Mouse (Mus musculus) limb, embryonic 10.5 days (tissue): ENCODE measurements around the gene Arsb. TPM values are rescaled to one million over a fixed set of nuclear protein-coding genes. Genes with fewer than 3 reads are reported as not detected.
"Not testable (repeated sequence)": the region's sequence is repeated elsewhere in the genome, so short reads cannot be mapped to it uniquely, and the experiment has no call there.

Experiments
- DNase-seq: peaks from one replicate; pipeline ENCODE4 v3.0.0-alpha.2; 2017; ENCODE audit warnings: low spot score
- H3K27ac ChIP-seq: fragments of 300-500 bp; sonication (generic); 2 replicates; pipeline ENCODE4 v1.5.1; 2016; ENCODE audit warnings: mild to moderate bottlenecking
- H3K27me3 ChIP-seq: fragments of 300-500 bp; sonication (generic); 2 replicates; pipeline ENCODE4 v1.6.1; 2016; ENCODE audit warnings: low read depth, mild to moderate bottlenecking; ENCODE audit not compliant: poor library complexity, severe bottlenecking
- H3K36me3 ChIP-seq: fragments of 300-500 bp; sonication (generic); 2 replicates; pipeline ENCODE4 v1.6.1; 2016; ENCODE audit warnings: mild to moderate bottlenecking, moderate library complexity
- H3K4me1 ChIP-seq: fragments of 300-500 bp; sonication (generic); 2 replicates; pipeline ENCODE4 v1.6.1; 2016
- H3K4me3 ChIP-seq: fragments of 300-500 bp; sonication (generic); 2 replicates; pipeline ENCODE4 v1.5.1; 2016; ENCODE audit warnings: mild to moderate bottlenecking, moderate library complexity
- H3K9me3 ChIP-seq: fragments of 300-500 bp; sonication (generic); replicated peaks from 2 replicates; pipeline ENCODE4 v1.6.1; 2016; ENCODE audit warnings: mild to moderate bottlenecking
- WGBS: fragments of 180-500 bp; shearing (Covaris S2); methylation state at CpG from one replicate; pipeline ENCODE4 v1.1.7; 2016; 5-methylcytosine and 5-hydroxymethylcytosine counted together
- polyA plus RNA-seq: library from polyadenylated mRNA; unstranded; fragments of >200 nt; fragmentation: Nextera tagmentation; extraction: Ambion mirVana; gene quantifications from 2 replicates; pipeline ENCODE4 v1.2.1, GENCODE M21; 2016

Gene Arsb
- polyA plus RNA-seq, 1 experiment from 2014 or later = 7.2 TPM

DNA sequence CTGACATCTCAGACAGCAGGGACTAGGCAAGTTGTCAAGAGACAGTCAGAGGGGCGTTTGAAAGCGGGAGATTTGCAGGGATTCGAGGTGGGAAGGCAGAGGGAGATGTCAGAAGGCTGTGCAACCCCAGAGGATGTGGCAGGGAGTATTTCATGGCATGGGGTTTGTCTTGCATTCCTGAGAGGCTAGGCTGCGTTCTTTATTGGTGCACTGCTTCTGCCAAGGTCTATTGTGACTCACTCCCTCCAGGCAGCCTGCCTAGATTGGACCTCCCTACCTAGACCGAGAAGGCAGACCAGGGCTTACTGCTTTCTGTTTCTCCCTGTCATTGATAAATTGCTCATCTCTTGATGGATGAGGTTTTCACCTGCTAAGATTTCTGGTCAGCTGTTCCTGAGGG lies 204.2 kb downstream of the Arsb start:
- DNase-seq = no peak
- H3K9me3 ChIP-seq = no peaks in the 10 kb centered on the region
- no peak overlapping the region for H3K4me3 ChIP-seq
- 68% methylated on average over 5 of the region's 5 CpGs for WGBS
- no peaks in the 10 kb centered on the region for H3K27me3 ChIP-seq
- peaks cover 26% of the 10 kb centered on the region for H3K4me1 ChIP-seq
- H3K27ac ChIP-seq = no peak overlapping the region; the same call in 1 of the 2 replicates
- H3K36me3 ChIP-seq = no peaks in the 10 kb centered on the region

DNA sequence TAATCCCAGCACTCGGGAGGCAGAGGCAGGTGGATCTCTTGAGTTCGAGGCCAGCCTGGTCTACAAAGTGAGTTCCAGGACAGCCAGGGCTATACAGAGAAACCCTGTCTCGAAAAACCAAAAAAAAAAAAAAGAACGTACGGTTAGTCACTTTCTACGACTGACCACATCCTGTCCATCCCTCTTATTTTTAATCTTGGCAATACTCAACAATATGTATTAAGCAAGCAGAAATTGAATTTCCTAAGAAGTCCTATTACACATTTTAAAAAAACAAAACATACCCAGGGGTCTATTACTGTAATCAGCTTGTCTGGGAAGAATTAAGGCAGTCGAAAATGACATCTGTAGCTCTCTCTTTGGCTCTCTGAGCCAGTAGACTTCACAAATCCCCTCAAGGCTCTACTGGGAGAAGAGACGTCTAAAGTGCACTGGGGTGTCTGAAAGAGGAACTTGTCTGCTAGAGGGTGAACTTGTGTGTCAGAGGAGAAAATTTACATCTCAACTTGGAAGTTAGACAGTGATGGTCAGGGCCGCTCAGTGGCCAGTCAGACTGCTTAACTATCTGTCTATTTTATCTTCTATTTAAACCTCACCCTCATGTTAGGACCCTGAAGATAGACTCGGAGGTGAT lies 205.6 kb downstream of the Arsb start:
- H3K27ac ChIP-seq = no peak overlapping the region
- no peak for DNase-seq
- no peak overlapping the region for H3K4me3 ChIP-seq
- peaks cover 26% of the 10 kb centered on the region for H3K4me1 ChIP-seq
- H3K27me3 ChIP-seq = no peaks in the 10 kb centered on the region
- H3K36me3 ChIP-seq = no peaks in the 10 kb centered on the region
- H3K9me3 ChIP-seq = no peaks in the 10 kb centered on the region
- WGBS = 86% methylated on average over 10 of the region's 10 CpGs

DNA sequence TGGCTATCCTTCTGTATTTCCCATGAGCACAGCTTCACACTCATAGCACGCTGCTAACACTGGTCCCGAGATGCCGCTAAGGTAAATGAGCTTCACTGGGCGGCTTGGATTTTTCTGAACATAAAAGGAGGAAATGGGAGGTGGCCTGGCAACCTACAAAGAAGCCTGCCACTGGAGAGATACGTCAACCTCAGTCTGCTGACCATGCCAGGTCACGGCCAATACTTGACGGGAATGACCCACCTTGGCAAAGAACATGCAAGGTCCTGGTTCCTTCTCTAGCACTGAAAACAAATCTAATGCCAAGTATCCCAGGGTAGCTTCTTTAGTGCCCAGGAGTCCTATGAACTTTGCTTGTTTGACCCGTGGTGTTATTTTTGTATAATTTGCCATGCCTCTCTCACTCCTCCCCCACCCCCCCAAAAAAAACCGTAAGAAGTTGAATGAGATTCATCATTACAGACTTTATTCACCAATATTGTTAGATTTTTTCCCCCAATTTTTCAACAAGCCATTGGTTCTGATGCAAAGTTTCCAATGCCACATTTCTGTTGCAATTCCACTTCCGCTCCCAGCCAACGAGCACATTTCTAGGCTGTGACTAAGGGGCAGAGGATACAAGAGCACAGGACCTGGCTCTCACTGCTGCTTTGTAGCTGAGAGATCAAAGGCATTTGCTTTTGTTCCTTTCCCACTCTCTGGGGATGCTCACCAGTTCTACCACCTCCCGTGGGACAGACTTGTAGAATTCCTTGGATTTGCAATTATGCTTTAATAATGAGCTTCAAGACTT lies 207.5 kb downstream of the Arsb start:
- 80% methylated on average over 12 of the region's 12 CpGs for WGBS
- no peaks in the 10 kb centered on the region for H3K36me3 ChIP-seq
- H3K4me3 ChIP-seq = no peak overlapping the region
- no peaks in the 10 kb centered on the region for H3K27me3 ChIP-seq
- H3K4me1 ChIP-seq = peaks cover 26% of the 10 kb centered on the region
- DNase-seq = no peak
- no peaks in the 10 kb centered on the region for H3K9me3 ChIP-seq
- H3K27ac ChIP-seq = no peak overlapping the region

DNA sequence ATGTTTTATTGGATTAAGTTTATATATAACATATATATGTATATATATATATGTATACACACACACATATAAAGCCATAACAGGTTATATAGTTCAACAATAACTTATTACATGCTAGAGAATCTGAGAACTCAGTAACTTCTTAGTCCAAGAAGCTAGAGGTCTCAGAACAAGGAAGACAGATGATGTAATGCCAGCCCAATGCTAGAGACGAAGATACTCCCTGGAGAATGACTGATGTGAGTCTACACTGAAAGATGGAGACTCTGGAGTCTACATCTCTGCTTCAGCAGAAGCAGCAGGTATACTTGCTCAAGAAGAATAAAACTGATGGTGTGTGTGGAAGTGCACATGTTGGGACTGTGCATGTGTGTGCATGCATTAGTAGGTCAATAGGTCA lies 208.3 kb downstream of the Arsb start:
- no peak for DNase-seq
- Histone ChIP-seq H3K9me3 (no peaks in the 10 kb centered on the region), H3K27ac (no peak overlapping the region), H3K4me1 (peaks cover 26% of the 10 kb centered on the region), H3K27me3 (no peaks in the 10 kb centered on the region), H3K36me3 (no peaks in the 10 kb centered on the region), H3K4me3 (no peak overlapping the region)
- WGBS = 74% methylated on average over 1 of the region's 1 CpGs

DNA sequence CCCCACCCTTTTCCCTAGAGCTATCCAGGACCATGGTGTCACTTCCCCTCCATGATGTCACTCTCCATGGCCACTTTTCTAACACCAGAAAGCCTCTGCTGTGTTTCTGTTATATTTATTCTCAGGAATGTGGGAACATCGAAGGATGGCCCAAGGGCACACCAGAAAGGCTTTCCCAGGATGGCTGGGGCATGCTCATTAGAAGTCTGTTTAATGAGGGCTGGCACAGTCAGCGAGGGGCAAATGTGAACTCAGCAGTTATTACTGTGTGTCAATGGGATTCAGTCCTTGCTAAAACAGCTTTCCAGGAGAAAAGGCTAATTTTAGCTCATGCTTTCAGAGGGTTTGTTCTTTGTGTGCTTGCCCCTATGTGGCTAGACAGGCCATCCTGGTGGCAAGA lies 213.1 kb downstream of the Arsb start:
- DNase-seq = no peak
- H3K36me3 ChIP-seq = no peaks in the 10 kb centered on the region
- H3K4me3 ChIP-seq = no peak overlapping the region
- no peaks in the 10 kb centered on the region for H3K9me3 ChIP-seq
- no peaks in the 10 kb centered on the region for H3K27me3 ChIP-seq
- no peak overlapping the region for H3K27ac ChIP-seq
- H3K4me1 ChIP-seq = peaks cover 13% of the 10 kb centered on the region; the same call in 1 of the 2 replicates
- WGBS = 70% methylated on average over 2 of the region's 2 CpGs

DNA sequence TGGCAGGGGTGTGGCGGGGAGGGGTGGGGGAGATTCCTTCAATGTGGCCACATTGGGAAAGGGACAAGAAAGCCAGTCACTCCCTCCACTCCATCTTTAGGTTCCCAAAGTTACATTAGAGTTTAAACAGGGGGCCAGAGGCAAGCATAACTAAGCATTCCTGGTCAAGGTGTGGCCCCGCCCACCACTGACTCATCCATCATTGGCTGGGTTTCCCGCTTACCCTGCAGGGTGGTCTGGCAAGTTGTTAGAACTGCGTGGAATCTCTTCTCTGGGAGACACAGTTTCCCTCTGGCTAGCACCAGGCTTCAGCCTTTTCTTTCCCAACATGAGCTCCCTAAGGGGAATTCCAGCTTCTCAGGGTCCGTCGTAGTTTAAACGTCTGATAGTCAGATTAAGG lies 213.8 kb downstream of the Arsb start:
- WGBS = 77% methylated on average over 7 of the region's 7 CpGs
- Histone ChIP-seq H3K27me3 (no peaks in the 10 kb centered on the region), H3K36me3 (no peaks in the 10 kb centered on the region), H3K4me1 (peaks cover 19% of the 10 kb centered on the region; the same call in 1 of the 2 replicates), H3K27ac (no peak overlapping the region), H3K4me3 (no peak overlapping the region), H3K9me3 (no peaks in the 10 kb centered on the region)
- DNase-seq = no peak

DNA sequence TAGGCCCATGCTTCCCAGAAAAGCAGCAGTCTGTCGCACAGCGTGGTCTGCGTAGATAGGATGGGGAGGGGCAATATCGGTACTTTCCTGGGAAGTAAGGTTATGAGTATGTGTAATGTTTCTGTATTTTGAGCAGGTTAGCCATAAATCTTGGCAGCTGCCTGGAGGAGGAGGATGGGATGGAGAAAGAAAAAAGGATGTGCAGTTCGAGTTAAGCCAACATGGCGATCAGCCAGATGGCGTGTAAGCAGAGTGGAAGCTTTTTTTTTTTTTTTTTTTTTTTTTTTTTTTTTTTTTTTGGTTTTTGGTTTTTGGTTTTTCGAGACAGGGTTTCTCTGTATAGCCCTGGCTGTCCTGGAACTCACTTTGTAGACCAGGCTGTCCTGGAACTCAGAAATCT lies 214.3 kb downstream of the Arsb start:
- H3K27ac ChIP-seq, H3K36me3 ChIP-seq, H3K27me3 ChIP-seq, H3K9me3 ChIP-seq, DNase-seq, H3K4me3 ChIP-seq: not testable (repeated sequence)
- H3K4me1 ChIP-seq = peaks cover 25% of the 10 kb centered on the region; the same call in 1 of the 2 replicates
- WGBS = 96% methylated on average over 7 of the region's 8 CpGs

DNA sequence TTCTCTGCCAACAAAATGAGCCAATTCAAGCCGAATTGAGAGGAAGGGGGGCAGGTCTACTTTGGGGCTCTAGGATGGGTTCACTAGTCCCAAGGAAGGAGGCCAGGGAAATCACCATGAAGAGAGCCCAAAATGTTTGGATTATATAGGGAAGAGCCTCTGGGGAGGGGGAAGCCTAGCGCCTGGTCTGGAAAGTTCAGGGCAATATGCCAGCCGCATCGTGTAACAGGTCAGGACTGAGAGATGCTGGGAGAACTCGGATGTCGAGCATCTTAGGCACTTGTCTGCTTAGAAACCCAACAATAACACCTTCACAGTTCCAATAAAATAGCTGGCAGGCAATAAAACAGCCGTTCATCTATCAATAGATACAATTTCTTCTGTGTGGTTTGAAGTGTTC lies 216.2 kb downstream of the Arsb start:
- H3K36me3 ChIP-seq = no peaks in the 10 kb centered on the region
- no peaks in the 10 kb centered on the region for H3K9me3 ChIP-seq
- no peaks in the 10 kb centered on the region for H3K27me3 ChIP-seq
- H3K4me1 ChIP-seq = peaks cover 27% of the 10 kb centered on the region; the same call in 1 of the 2 replicates
- H3K27ac ChIP-seq = no peak overlapping the region
- WGBS = 75% methylated on average over 7 of the region's 7 CpGs
- no peak overlapping the region for H3K4me3 ChIP-seq
- DNase-seq = no peak

DNA sequence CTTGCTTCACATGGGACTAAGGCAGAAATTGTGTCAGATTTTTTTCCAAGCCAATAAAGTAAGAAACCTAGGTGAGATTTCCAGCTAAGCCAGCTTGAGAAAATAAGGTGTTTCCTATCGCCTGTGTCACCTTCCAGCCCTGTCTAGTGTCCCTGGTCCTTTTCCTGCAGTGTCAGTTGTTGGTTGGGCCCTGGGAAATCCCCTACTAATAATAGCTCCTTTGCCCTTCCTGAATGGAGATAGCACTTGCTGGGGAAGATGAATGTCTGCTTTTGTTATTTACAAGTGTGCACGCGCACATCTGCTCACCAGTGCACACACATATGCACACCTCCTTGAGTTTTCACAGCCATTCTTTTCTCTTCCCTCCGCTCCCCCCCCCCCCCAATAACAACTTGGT lies 217.8 kb downstream of the Arsb start:
- Histone ChIP-seq H3K4me1 (peaks cover 27% of the 10 kb centered on the region; the same call in 1 of the 2 replicates), H3K27me3 (no peaks in the 10 kb centered on the region), H3K36me3 (no peaks in the 10 kb centered on the region), H3K9me3 (no peaks in the 10 kb centered on the region), H3K4me3 (no peak overlapping the region), H3K27ac (0 out of 2 replicates have a peak overlapping the region, but pooled peaks have one; percentile 70)
- no peak for DNase-seq
- WGBS = 78% methylated on average over 4 of the region's 4 CpGs

DNA sequence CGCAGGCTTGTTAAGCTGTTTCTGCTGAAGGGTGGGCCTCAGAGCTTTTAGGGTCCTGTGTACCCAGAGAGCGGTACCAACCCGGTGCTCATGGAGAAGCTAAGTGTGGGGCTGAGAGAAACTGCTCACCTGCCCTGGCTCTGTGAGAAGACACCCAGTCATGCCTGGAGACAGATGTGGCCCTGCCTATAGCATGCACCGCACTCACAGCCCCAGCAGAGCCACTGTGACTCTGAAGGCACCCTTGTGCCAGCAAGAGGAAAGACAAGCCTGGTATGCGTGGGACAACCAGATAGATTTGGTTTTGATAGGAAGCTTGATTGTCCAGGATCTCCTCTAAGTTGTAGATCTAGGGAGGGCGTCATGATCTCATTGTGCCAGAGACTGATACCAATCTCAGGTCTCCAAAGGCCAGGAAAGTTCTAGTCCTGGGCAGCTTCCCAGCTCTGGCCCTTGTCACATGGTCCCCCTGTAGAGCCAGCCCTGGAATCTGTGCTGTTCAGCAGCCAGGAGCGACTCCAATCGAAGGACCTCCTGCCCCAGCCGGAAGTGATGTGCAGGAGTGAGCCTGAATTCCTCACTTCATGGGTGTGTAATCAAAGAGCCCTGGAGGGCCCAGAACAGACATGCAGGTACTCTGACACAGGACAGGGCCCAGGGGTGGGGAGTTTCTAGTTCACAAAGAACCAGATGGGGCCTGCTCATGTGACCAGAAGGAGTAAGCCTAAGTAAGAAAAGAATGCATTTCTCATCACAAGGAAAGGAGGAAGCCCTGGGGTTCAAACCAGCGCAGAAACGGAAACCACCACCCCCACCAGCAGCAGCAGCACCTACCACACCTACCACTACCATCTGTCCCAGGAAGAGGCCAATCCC lies 218.5 kb downstream of the Arsb start:
- H3K9me3 ChIP-seq = no peaks in the 10 kb centered on the region
- H3K4me1 ChIP-seq = peaks cover 27% of the 10 kb centered on the region; the same call in 1 of the 2 replicates
- H3K27ac ChIP-seq = peak overlapping the region; percentile 70
- no peaks in the 10 kb centered on the region for H3K27me3 ChIP-seq
- 84% methylated on average over 11 of the region's 11 CpGs for WGBS
- no peak for DNase-seq
- H3K36me3 ChIP-seq = no peaks in the 10 kb centered on the region
- H3K4me3 ChIP-seq = no peak overlapping the region

DNA sequence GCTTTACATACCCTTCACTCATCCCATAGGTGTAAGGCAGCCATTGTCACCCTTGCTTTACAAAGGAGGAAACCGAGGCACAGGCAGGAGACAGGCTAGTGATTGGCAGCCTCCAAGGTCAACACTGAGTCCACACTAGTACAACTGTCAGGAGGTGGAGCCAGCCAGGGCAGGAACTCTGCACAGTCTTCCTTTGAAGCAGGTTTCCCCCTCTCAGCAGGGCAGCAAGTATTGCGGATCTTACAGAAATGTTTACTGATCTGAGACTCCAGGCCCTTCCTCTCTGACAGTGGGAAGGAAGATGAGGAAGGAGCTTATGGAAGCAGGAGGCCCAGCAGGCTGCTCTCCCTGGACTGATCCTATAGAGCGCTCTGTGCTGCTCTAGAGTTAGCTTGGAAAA lies 219.4 kb downstream of the Arsb start:
- DNase-seq = no peak
- H3K27ac ChIP-seq = peak overlapping the region; percentile 36; the same call in 1 of the 2 replicates
- H3K4me1 ChIP-seq = peaks cover 27% of the 10 kb centered on the region; the same call in 1 of the 2 replicates
- no peaks in the 10 kb centered on the region for H3K9me3 ChIP-seq
- 88% methylated on average over 3 of the region's 3 CpGs for WGBS
- H3K36me3 ChIP-seq = no peaks in the 10 kb centered on the region
- H3K4me3 ChIP-seq = no peak overlapping the region
- no peaks in the 10 kb centered on the region for H3K27me3 ChIP-seq

DNA sequence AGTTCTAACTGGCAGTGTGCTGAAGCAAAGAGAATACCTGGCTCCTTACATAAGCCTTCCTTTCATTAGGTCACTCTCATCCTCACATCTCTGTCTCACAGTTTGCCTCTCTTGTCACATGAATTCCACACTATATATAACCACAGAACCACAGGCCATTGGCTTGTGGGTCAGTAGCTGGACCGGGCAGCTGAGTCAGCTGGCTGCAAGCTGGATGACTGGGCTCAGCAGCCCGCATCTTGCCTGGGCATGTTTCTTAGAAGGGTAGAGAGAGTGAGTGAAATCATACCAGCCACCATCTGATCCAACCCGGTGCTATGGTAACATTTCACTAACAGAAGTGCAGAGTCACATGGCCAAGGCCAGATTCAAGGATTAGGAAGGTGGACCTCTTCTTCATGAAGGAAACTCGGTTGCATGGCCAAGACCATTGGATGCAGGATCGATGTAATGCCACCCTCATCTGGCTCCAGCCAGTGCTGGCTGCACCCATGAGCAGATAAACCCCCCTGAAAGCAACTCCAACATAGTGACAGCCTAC lies 221.0 kb downstream of the Arsb start:
- no peaks in the 10 kb centered on the region for H3K27me3 ChIP-seq
- H3K9me3 ChIP-seq = no peaks in the 10 kb centered on the region
- peaks cover 27% of the 10 kb centered on the region; the same call in 1 of the 2 replicates for H3K4me1 ChIP-seq
- H3K36me3 ChIP-seq = no peaks in the 10 kb centered on the region
- WGBS = 96% methylated on average over 5 of the region's 5 CpGs
- no peak overlapping the region for H3K27ac ChIP-seq
- DNase-seq = no peak
- no peak overlapping the region for H3K4me3 ChIP-seq
